Comparison of ENCODE assay signal across 11 mouse cellular contexts in genomic region chr5:122449946-122450345, GRCm38 (mm10).
"Had no signal": no experiment of that assay in that cellular context is flagged by ENCODE, and none has a peak within 500 bp of the region (broad histone marks: within the 10 kb centered on the region; RNA-seq: fewer than 3 reads in every experiment).

No protein-coding gene starts in this region.

- H3K4me3 ChIP-seq: limb, embryonic 13.5 days; midbrain, embryonic 15.5 days; neural tube, embryonic 13.5 days had no signal

- H3K9me3 ChIP-seq: limb, embryonic 13.5 days; midbrain, embryonic 15.5 days; neural tube, embryonic 13.5 days had no signal

- H3K27me3 ChIP-seq: limb, embryonic 13.5 days; midbrain, embryonic 15.5 days; neural tube, embryonic 13.5 days had no signal

- ATAC-seq: midbrain, embryonic 15.5 days had no signal

- DNase-seq: kidney, postnatal 10 days; left cerebral cortex, postnatal 4 days; lung, adult 18-20 months; right cerebral cortex, postnatal 4 days; spleen, adult 18-20 months; thymus, adult 18-20 months; thymus, postnatal 14 days had no signal

- H3K9ac ChIP-seq: limb, embryonic 13.5 days; liver, embryonic 14.5 days; midbrain, embryonic 15.5 days; neural tube, embryonic 13.5 days had no signal

- H3K27ac ChIP-seq: limb, embryonic 13.5 days; liver, embryonic 14.5 days; midbrain, embryonic 15.5 days; neural tube, embryonic 13.5 days had no signal

- H3K4me2 ChIP-seq: limb, embryonic 13.5 days; midbrain, embryonic 15.5 days; neural tube, embryonic 13.5 days had no signal

- H3K4me1 ChIP-seq: limb, embryonic 13.5 days; midbrain, embryonic 15.5 days had no signal
